Mouse (Mus musculus): ENCODE results near the gene Olfr186. TPM values are rescaled to one million over a fixed set of nuclear protein-coding genes. Genes with fewer than 3 reads are reported as not detected.
"Not testable (repeated sequence)": the region's sequence is repeated elsewhere in the genome, so short reads cannot be mapped to it uniquely, and the experiment has no call there.

The Olfr186 gene
- not detected for total RNA-seq (2021)

GRCm38 (mm10) chr16:59030191-59030590 lies at the start of gene Olfr186:
Gene Olfr186 (minus strand): TSS chr16:59030291.
- DNase-seq (ENCODE audit: low spot score in 2 of 2) = no peak
- intact Hi-C loops (cut with DNase I) = no loop called here

GRCm38 (mm10) chr16:59077905-59078304 lies 47.8 kb upstream of the Olfr186 start, which contains the start of gene Olfr190:
Gene Olfr190 (minus strand): TSS chr16:59078005.
- intact Hi-C loops (cut with DNase I) = no loop called here
- DNase-seq (ENCODE audit: low spot score in 2 of 2) = no peak

GRCm38 (mm10) chr16:59073520-59073919 lies 43.4 kb upstream of the Olfr186 start:
- intact Hi-C loops (cut with DNase I) = no loop called here
- no peak for DNase-seq (ENCODE audit: low spot score in 2 of 2)

- intact Hi-C loops (cut with DNase I) = no loop called here
- DNase-seq (ENCODE audit: low spot score in 2 of 2) = no peak
Measured at GRCm38 (mm10) chr16:59071755-59072154, 41.7 kb upstream of the Olfr186 start.

GRCm38 (mm10) chr16:59062411-59062810 lies 32.3 kb upstream of the Olfr186 start:
- intact Hi-C loops (cut with DNase I); DNase-seq (ENCODE audit: low spot score in 2 of 2): not testable (repeated sequence)

GRCm38 (mm10) chr16:59049286-59049685 lies 19.2 kb upstream of the Olfr186 start:
- DNase-seq (ENCODE audit: low spot score in 2 of 2); intact Hi-C loops (cut with DNase I): not testable (repeated sequence)

GRCm38 (mm10) chr16:59048860-59049259 lies 18.8 kb upstream of the Olfr186 start:
- DNase-seq (ENCODE audit: low spot score in 2 of 2) = no peak
- intact Hi-C loops (cut with DNase I) = no loop called here

GRCm38 (mm10) chr16:59047579-59047978 lies 17.5 kb upstream of the Olfr186 start:
- no peak for DNase-seq (ENCODE audit: low spot score in 2 of 2)
- intact Hi-C loops (cut with DNase I) = no loop called here

GRCm38 (mm10) chr16:59045835-59046234 lies 15.7 kb upstream of the Olfr186 start:
- intact Hi-C loops (cut with DNase I) = no loop called here
- no peak for DNase-seq (ENCODE audit: low spot score in 2 of 2)

GRCm38 (mm10) chr16:59039710-59040109 lies 9.6 kb upstream of the Olfr186 start, which contains the start of gene Olfr187:
Gene Olfr187 (minus strand): TSS chr16:59039767.
- DNase-seq (ENCODE audit: low spot score in 2 of 2) = no peak
- intact Hi-C loops (cut with DNase I) = no loop called here

- no peak for DNase-seq (ENCODE audit: low spot score in 2 of 2)
- intact Hi-C loops (cut with DNase I) = no loop called here
Measured at GRCm38 (mm10) chr16:59013357-59014018, 16.6 kb downstream of the Olfr186 start.

GRCm38 (mm10) chr16:59007146-59007545 lies 22.9 kb downstream of the Olfr186 start:
- intact Hi-C loops (cut with DNase I) = no loop called here
- DNase-seq (ENCODE audit: low spot score in 2 of 2) = no peak

GRCm38 (mm10) chr16:58995057-58995456 lies 35.0 kb downstream of the Olfr186 start, which contains the start of gene Olfr183:
Gene Olfr183 (plus strand): TSS chr16:58995357.
- intact Hi-C loops (cut with DNase I) = no loop called here
- no peak for DNase-seq (ENCODE audit: low spot score in 2 of 2)

Other genes starting within 250 kb of the Olfr186 start
- gene Olfr173, start 230.0 kb downstream of the Olfr186 start, total RNA-seq (2021) = not detected
- not detected for gene Olfr175-ps1, start 203.5 kb downstream of the Olfr186 start, total RNA-seq (2021)
- not detected for gene Olfr177, start 155.5 kb downstream of the Olfr186 start, total RNA-seq (2021)
- gene Olfr178, start 138.2 kb downstream of the Olfr186 start, total RNA-seq (2021) = not detected
- gene Olfr181, start 101.5 kb downstream of the Olfr186 start, total RNA-seq (2021) = not detected
- not detected for gene Olfr180, start 100.9 kb downstream of the Olfr186 start, total RNA-seq (2021)
- not detected for gene Olfr183, start 34.9 kb downstream of the Olfr186 start, total RNA-seq (2021)
- not detected for gene Olfr187, start 9.5 kb upstream of the Olfr186 start, total RNA-seq (2021)
- gene Olfr190, start 47.7 kb upstream of the Olfr186 start, total RNA-seq (2021) = not detected
- not detected for gene Olfr191, start 59.5 kb upstream of the Olfr186 start, total RNA-seq (2021)
- gene Olfr193, start 81.6 kb upstream of the Olfr186 start, total RNA-seq (2021) = not detected
- gene Olfr194, start 90.8 kb upstream of the Olfr186 start, total RNA-seq (2021) = not detected
- gene Olfr195, start 116.8 kb upstream of the Olfr186 start, total RNA-seq (2021) = not detected
- gene Olfr196, start 140.2 kb upstream of the Olfr186 start, total RNA-seq (2021) = not detected
- not detected for gene Olfr198, start 173.2 kb upstream of the Olfr186 start, total RNA-seq (2021)
- not detected for gene Olfr199, start 189.5 kb upstream of the Olfr186 start, total RNA-seq (2021)
- gene Olfr201, start 242.3 kb upstream of the Olfr186 start, total RNA-seq (2021) = not detected

Data from left cerebral cortex, postnatal 36 days (tissue).